Mouse (Mus musculus): ENCODE measurements at regions not wholly inside any gene's neighbourhood (a gene's known extent, or its start where the extent isn't known, plus 50 kb on each side); places are given as distances from the start of the nearest gene placed in this dataset.

DNA sequence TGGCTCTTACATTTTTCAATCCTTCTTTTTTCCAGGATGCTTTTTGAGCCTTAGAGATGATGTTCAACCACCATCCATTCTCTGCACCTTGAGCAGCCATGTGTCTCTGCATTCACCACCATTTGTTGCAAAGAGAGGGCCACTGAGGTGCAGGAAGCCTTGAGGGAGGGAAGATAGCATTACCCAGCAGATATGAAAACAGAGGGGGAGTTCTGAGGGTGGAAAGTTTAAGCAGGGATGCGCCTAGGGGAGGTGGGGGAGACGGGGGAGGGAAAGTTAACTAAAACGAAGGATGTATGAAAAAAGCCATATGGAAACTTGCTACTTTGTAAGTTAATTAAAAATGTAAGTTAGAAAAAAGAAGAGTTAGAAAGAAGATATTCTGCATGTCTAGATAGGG lies 142.1 kb downstream of the Sec61b start:
- TF ChIP-seq POLR2A (IDR thresholded peaks at IDR 0.05; ENCODE audit: borderline replicate concordance, extremely low read depth, low read depth, low read length) (no peak), CTCF (IDR thresholded peaks at IDR 0.05; ENCODE audit: insufficient read depth, low read length) (no peak)
- 82% methylated on average over 3 of the region's 3 CpGs for WGBS
- H3K4me1 ChIP-seq (ENCODE audit: control insufficient read depth, insufficient read depth, low read length): no peaks in the 10 kb centered on the region
- DNase-seq: no peak
- no peak overlapping the region for H3K4me3 ChIP-seq (replicated peaks; ENCODE audit: extremely low read depth, low read depth, low read length)

- DNase-seq: no peak
- H3K4me3 ChIP-seq (replicated peaks; ENCODE audit: extremely low read depth, low read depth, low read length): no peak overlapping the region
- no peaks in the 10 kb centered on the region for H3K4me1 ChIP-seq (ENCODE audit: control insufficient read depth, insufficient read depth, low read length)
- 84% methylated on average over 3 of the region's 3 CpGs for WGBS
- TF ChIP-seq CTCF (IDR thresholded peaks at IDR 0.05; ENCODE audit: insufficient read depth, low read length) (no peak), POLR2A (IDR thresholded peaks at IDR 0.05; ENCODE audit: borderline replicate concordance, extremely low read depth, low read depth, low read length) (no peak)
Observed at GRCm38 (mm10) chr4:47620700-47621099, 146.2 kb downstream of the Sec61b start.

- TF ChIP-seq CTCF (IDR thresholded peaks at IDR 0.05; ENCODE audit: insufficient read depth, low read length): no peak
- TF ChIP-seq POLR2A (IDR thresholded peaks at IDR 0.05; ENCODE audit: borderline replicate concordance, extremely low read depth, low read depth, low read length): no peak
- no peak for DNase-seq
- H3K4me1 ChIP-seq (ENCODE audit: control insufficient read depth, insufficient read depth, low read length): no peaks in the 10 kb centered on the region
- H3K4me3 ChIP-seq (replicated peaks; ENCODE audit: extremely low read depth, low read depth, low read length): no peak overlapping the region
- 80% methylated on average over 13 of the region's 13 CpGs for WGBS
Observed at GRCm38 (mm10) chr4:47622851-47623743, 148.6 kb downstream of the Sec61b start.

- Histone ChIP-seq H3K4me1 (ENCODE audit: control insufficient read depth, insufficient read depth, low read length) (no peaks in the 10 kb centered on the region), H3K4me3 (replicated peaks; ENCODE audit: extremely low read depth, low read depth, low read length) (no peak overlapping the region)
- DNase-seq: no peak
- TF ChIP-seq POLR2A (IDR thresholded peaks at IDR 0.05; ENCODE audit: borderline replicate concordance, extremely low read depth, low read depth, low read length) (no peak), CTCF (IDR thresholded peaks at IDR 0.05; ENCODE audit: insufficient read depth, low read length) (no peak)
- 36% methylated on average over 8 of the region's 8 CpGs for WGBS
Observed at GRCm38 (mm10) chr4:47630006-47630405, 155.5 kb downstream of the Sec61b start.

- Histone ChIP-seq H3K4me3 (replicated peaks; ENCODE audit: extremely low read depth, low read depth, low read length) (no peak overlapping the region), H3K4me1 (ENCODE audit: control insufficient read depth, insufficient read depth, low read length) (no peaks in the 10 kb centered on the region)
- no peak for DNase-seq
- WGBS: 40% methylated on average over 1 of the region's 1 CpGs
- TF ChIP-seq CTCF (IDR thresholded peaks at IDR 0.05; ENCODE audit: insufficient read depth, low read length) (no peak), POLR2A (IDR thresholded peaks at IDR 0.05; ENCODE audit: borderline replicate concordance, extremely low read depth, low read depth, low read length) (no peak)
Observed at GRCm38 (mm10) chr4:47630427-47630826, 156.0 kb downstream of the Sec61b start.

- no peak for DNase-seq
- Histone ChIP-seq H3K4me1 (ENCODE audit: control insufficient read depth, insufficient read depth, low read length) (no peaks in the 10 kb centered on the region), H3K4me3 (replicated peaks; ENCODE audit: extremely low read depth, low read depth, low read length) (no peak overlapping the region)
- 74% methylated on average over 10 of the region's 10 CpGs for WGBS
- TF ChIP-seq POLR2A (IDR thresholded peaks at IDR 0.05; ENCODE audit: borderline replicate concordance, extremely low read depth, low read depth, low read length): no peak
- TF ChIP-seq CTCF (IDR thresholded peaks at IDR 0.05; ENCODE audit: insufficient read depth, low read length): no peak
Observed at GRCm38 (mm10) chr4:47638876-47639494, 164.5 kb downstream of the Sec61b start.

GRCm38 (mm10) chr4:47645093-47645492 lies 170.6 kb downstream of the Sec61b start:
- H3K4me3 ChIP-seq (replicated peaks; ENCODE audit: extremely low read depth, low read depth, low read length): no peak overlapping the region
- no peaks in the 10 kb centered on the region for H3K4me1 ChIP-seq (ENCODE audit: control insufficient read depth, insufficient read depth, low read length)
- WGBS: 67% methylated on average over 1 of the region's 1 CpGs
- TF ChIP-seq CTCF (IDR thresholded peaks at IDR 0.05; ENCODE audit: insufficient read depth, low read length) (no peak), POLR2A (IDR thresholded peaks at IDR 0.05; ENCODE audit: borderline replicate concordance, extremely low read depth, low read depth, low read length) (no peak)
- no peak for DNase-seq

- Histone ChIP-seq H3K4me1 (ENCODE audit: control insufficient read depth, insufficient read depth, low read length) (no peaks in the 10 kb centered on the region), H3K4me3 (replicated peaks; ENCODE audit: extremely low read depth, low read depth, low read length) (no peak overlapping the region)
- 63% methylated on average over 8 of the region's 8 CpGs for WGBS
- TF ChIP-seq POLR2A (IDR thresholded peaks at IDR 0.05; ENCODE audit: borderline replicate concordance, extremely low read depth, low read depth, low read length) (no peak), CTCF (IDR thresholded peaks at IDR 0.05; ENCODE audit: insufficient read depth, low read length) (no peak)
- no peak for DNase-seq
Observed at GRCm38 (mm10) chr4:47648701-47649100, 174.2 kb downstream of the Sec61b start.

- 66% methylated on average over 3 of the region's 3 CpGs for WGBS
- H3K4me3 ChIP-seq (replicated peaks; ENCODE audit: extremely low read depth, low read depth, low read length): no peak overlapping the region
- no peaks in the 10 kb centered on the region for H3K4me1 ChIP-seq (ENCODE audit: control insufficient read depth, insufficient read depth, low read length)
- no peak for DNase-seq
- no peak for TF ChIP-seq POLR2A (IDR thresholded peaks at IDR 0.05; ENCODE audit: borderline replicate concordance, extremely low read depth, low read depth, low read length)
- no peak for TF ChIP-seq CTCF (IDR thresholded peaks at IDR 0.05; ENCODE audit: insufficient read depth, low read length)
Observed at GRCm38 (mm10) chr4:47649951-47650350, 175.5 kb downstream of the Sec61b start.

DNA sequence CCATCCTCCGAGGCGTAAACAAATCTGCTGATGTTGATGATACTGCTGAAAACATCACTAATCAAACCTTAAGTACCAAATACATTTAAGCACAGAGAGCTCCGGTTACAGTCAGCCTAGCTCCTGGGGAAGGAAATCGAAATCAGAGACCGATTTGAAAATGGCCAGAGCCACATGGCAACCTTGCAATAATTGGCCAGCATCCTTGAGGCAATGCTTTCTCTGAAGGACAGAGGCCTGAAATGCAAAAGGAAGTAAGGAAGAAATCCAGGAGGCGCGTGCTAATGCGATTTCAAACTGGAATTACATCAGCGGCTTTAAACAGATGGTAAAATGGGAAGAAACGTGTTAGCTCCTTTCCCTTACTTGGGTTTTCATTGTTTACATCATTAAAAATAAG lies 177.1 kb downstream of the Sec61b start:
- 77% methylated on average over 10 of the region's 10 CpGs for WGBS
- no peak for TF ChIP-seq POLR2A (IDR thresholded peaks at IDR 0.05; ENCODE audit: borderline replicate concordance, extremely low read depth, low read depth, low read length)
- TF ChIP-seq CTCF (IDR thresholded peaks at IDR 0.05; ENCODE audit: insufficient read depth, low read length): no peak
- no peak for DNase-seq
- Histone ChIP-seq H3K4me3 (replicated peaks; ENCODE audit: extremely low read depth, low read depth, low read length) (no peak overlapping the region), H3K4me1 (ENCODE audit: control insufficient read depth, insufficient read depth, low read length) (no peaks in the 10 kb centered on the region)
